In the genomic region with DNA sequence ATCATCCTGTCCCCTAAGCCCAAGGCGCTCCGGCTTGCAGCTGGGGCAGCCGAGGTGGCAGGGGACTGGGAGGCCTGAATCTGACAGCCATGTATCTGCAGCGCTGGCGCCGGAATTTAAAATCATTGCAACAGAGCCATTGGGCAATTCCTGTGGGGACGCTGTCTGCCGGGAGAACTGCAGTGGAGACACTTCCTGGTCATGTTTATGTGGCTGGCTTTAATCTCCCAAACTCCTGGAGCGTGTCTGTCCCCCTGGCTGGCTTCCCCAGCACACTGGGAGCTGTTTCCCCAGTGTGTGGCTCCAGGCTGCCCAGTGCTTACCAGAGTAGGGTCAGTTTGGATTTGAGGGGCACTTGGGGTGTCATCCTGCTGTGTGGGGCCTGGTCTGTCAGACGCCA, we compare ENCODE assay signal across 9 mouse cellular contexts.
DNase-seq lines count a peak whose midpoint lies in the region; ATAC-seq lines count a peak whose summit lies in the region.
"Had no signal": no experiment of that assay in that cellular context is flagged by ENCODE, and none has a peak within 500 bp of the region (broad histone marks: within the 10 kb centered on the region; RNA-seq: fewer than 3 reads in every experiment).

No protein-coding gene starts in this region.

- H3K27me3 ChIP-seq in embryonic facial prominence, embryonic 14.5 days (replicated peaks; ENCODE audit: control insufficient read depth, insufficient read depth, low read length), result no peaks in the 10 kb centered on the region
- no peaks in the 10 kb centered on the region for H3K27me3 ChIP-seq in intestine, embryonic 14.5 days (replicated peaks; ENCODE audit: control insufficient read depth, insufficient read depth, low read length)

- H3K4me3 ChIP-seq in embryonic facial prominence, embryonic 14.5 days (ENCODE audit: low read depth, low read length), result no peak overlapping the region
- no peak overlapping the region for H3K4me3 ChIP-seq in intestine, embryonic 14.5 days (ENCODE audit: low read depth, low read length)
- H3K4me3 ChIP-seq: limb, embryonic 12.5 days had no signal

- ATAC-seq in embryonic facial prominence, embryonic 14.5 days (ENCODE audit: low read depth), result no peak
- ATAC-seq in intestine, embryonic 14.5 days (replicated peaks; ENCODE audit: low FRiP score, low TSS enrichment, low read depth), result no peak

- H3K9me3 ChIP-seq in embryonic facial prominence, embryonic 14.5 days (ENCODE audit: control insufficient read depth, low read length), result no peaks in the 10 kb centered on the region
- 0 out of 2 replicates have a peak, but pooled peaks cover 5% of the 10 kb centered on the region for H3K9me3 ChIP-seq in intestine, embryonic 14.5 days (ENCODE audit: control insufficient read depth, low read length)
- H3K9me3 ChIP-seq: limb, embryonic 12.5 days had no signal

- WGBS in embryonic facial prominence, embryonic 14.5 days, result 40% methylated on average over 10 of the region's 10 CpGs
- 32% methylated on average over 10 of the region's 10 CpGs for WGBS in intestine, embryonic 14.5 days

- DNase-seq in adipocyte (ENCODE audit: low spot score), result peak; percentile 96
- DNase-seq in embryonic facial prominence, embryonic 14.5 days (ENCODE audit: low spot score), result peak; percentile 41
- DNase-seq in intestine, embryonic 14.5 days (ENCODE audit: low spot score), result peak; percentile 66
- peak; percentile 77 to 86 for DNase-seq in lung, adult 18-20 months
- no peak for DNase-seq in cerebellum, adult 18-20 months
- no peak for DNase-seq in frontal cortex, postnatal 10 days (ENCODE audit: low spot score in 2 of 2)
- DNase-seq in thymus, adult 18-20 months, result no peak
- DNase-seq in thymus, postnatal 4 days, result no peak

- no peaks in the 10 kb centered on the region for H3K36me3 ChIP-seq in embryonic facial prominence, embryonic 14.5 days (ENCODE audit: control insufficient read depth, insufficient read depth, low read length)
- H3K36me3 ChIP-seq in intestine, embryonic 14.5 days (ENCODE audit: control insufficient read depth, insufficient read depth, low read length), result no peaks in the 10 kb centered on the region
- H3K36me3 ChIP-seq: limb, embryonic 12.5 days had no signal

- H3K4me1 ChIP-seq in embryonic facial prominence, embryonic 14.5 days (ENCODE audit: control insufficient read depth, insufficient read depth, low read length), result no peaks in the 10 kb centered on the region
- peaks cover 25% of the 10 kb centered on the region for H3K4me1 ChIP-seq in intestine, embryonic 14.5 days (replicated peaks; ENCODE audit: control insufficient read depth, insufficient read depth, low read length)

- H3K4me2 ChIP-seq in embryonic facial prominence, embryonic 14.5 days (ENCODE audit: low read depth, low read length), result no peak overlapping the region
- no peak overlapping the region for H3K4me2 ChIP-seq in intestine, embryonic 14.5 days (ENCODE audit: low read length)
- H3K4me2 ChIP-seq: limb, embryonic 12.5 days had no signal

- no peak overlapping the region; the same call in 1 of the 2 replicates for H3K9ac ChIP-seq in embryonic facial prominence, embryonic 14.5 days (ENCODE audit: low read depth, low read length)
- no peak overlapping the region for H3K9ac ChIP-seq in intestine, embryonic 14.5 days (ENCODE audit: low read length)
- H3K9ac ChIP-seq: limb, embryonic 12.5 days had no signal

- no peak overlapping the region for H3K27ac ChIP-seq in embryonic facial prominence, embryonic 14.5 days (replicated peaks; ENCODE audit: low read depth, low read length)
- H3K27ac ChIP-seq in intestine, embryonic 14.5 days (ENCODE audit: low read depth), result peak overlapping the region; percentile 1; the same call in 1 of the 2 replicates
- H3K27ac ChIP-seq: limb, embryonic 12.5 days had no signal

Comparison
In these comparisons a context has a peak if more than half of its experiments do, and no peak if none do; other contexts are left out.
1. DNase-seq: peak in adipocyte (single experiment), embryonic facial prominence, embryonic 14.5 days (single experiment), intestine, embryonic 14.5 days (single experiment) and lung, adult 18-20 months (2 of 2); none in cerebellum, adult 18-20 months (0 of 2), frontal cortex, postnatal 10 days (0 of 2), thymus, adult 18-20 months (0 of 2) and thymus, postnatal 4 days (single experiment).